Mouse (Mus musculus) heart, adult 2 months (tissue): ENCODE measurements at regions not wholly inside any gene's neighbourhood (a gene's known extent, or its start where the extent isn't known, plus 50 kb on each side); places are given as distances from the start of the nearest gene placed in this dataset.

Experiments used
- DNase-seq, 2 experiments: peaks; one replicate each; pipeline ENCODE4 v3.0.0; 2021
- H3K27ac ChIP-seq: fragments of 200-600 bp; 2 replicates; pipeline ENCODE4 v1.8.1; 2022
- H3K27me3 ChIP-seq: fragments of 200-500 bp; 2 replicates; pipeline ENCODE4 v1.6.1; 2012; ENCODE audit warnings: mild to moderate bottlenecking, low read length, inconsistent platforms, mixed read lengths; ENCODE audit not compliant: control insufficient read depth, insufficient read depth
- H3K36me3 ChIP-seq: fragments of 200-500 bp; 2 replicates; pipeline ENCODE4 v1.6.1; 2012; ENCODE audit warnings: low read length, inconsistent platforms; ENCODE audit not compliant: control insufficient read depth, insufficient read depth
- H3K4me1 ChIP-seq: fragments of 200-500 bp; 2 replicates; pipeline ENCODE4 v1.6.1; 2011; ENCODE audit warnings: low read length; ENCODE audit not compliant: control insufficient read depth, insufficient read depth
- H3K4me3 ChIP-seq: fragments of 200-600 bp; 2 replicates; pipeline ENCODE4 v1.8.1; 2022
- H3K79me2 ChIP-seq: fragments of 200-500 bp; replicated peaks from 2 replicates; pipeline ENCODE4 v1.6.1; 2012; ENCODE audit warnings: mild to moderate bottlenecking, inconsistent platforms, low read length, moderate library complexity, mixed read lengths; ENCODE audit not compliant: control insufficient read depth, insufficient read depth
- H3K9ac ChIP-seq: fragments of 200-500 bp; 2 replicates; pipeline ENCODE4 v1.6.1; 2012; ENCODE audit warnings: low read depth, mild to moderate bottlenecking, control low read depth, inconsistent platforms, low read length, mixed read lengths
- CTCF ChIP-seq: fragments of 200-600 bp; IDR thresholded peaks from 2 replicates; pipeline ENCODE4 v1.8.1; 2022; ENCODE audit warnings: antibody characterized with exemption, mild to moderate bottlenecking, moderate library complexity
- EP300 ChIP-seq: fragments of 200-500 bp; IDR thresholded peaks from 2 replicates; pipeline ENCODE4 v1.6.1; 2011; ENCODE audit warnings: low read depth, low read length, control low read depth; ENCODE audit not compliant: insufficient read depth
- POLR2A ChIP-seq: fragments of 200-500 bp; IDR thresholded peaks from 2 replicates; pipeline ENCODE4 v1.6.1; 2011; ENCODE audit warnings: mild to moderate bottlenecking, low read depth, low read length, control low read depth; ENCODE audit not compliant: insufficient read depth
- WGBS: fragments of 180-500 bp; shearing (Covaris S2); methylation state at CpG from one replicate; pipeline ENCODE4 v1.1.7; 2018; 5-methylcytosine and 5-hydroxymethylcytosine counted together
- intact Hi-C: fragments of 180-260 bp; cut with DNase I; formaldehyde crosslinking; loops from one replicate; pipeline ENCODE4 v1.15.1; 2025

- TF ChIP-seq CTCF (0 out of 2 replicates have a peak, but pooled peaks have one; percentile 9), POLR2A (no peak), EP300 (no peak)
- DNase-seq: no peak
- 64% methylated on average over 10 of the region's 10 CpGs for WGBS
- no peaks in the 10 kb centered on the region; the same call in 1 of the 2 replicates for H3K4me1 ChIP-seq
- no peak overlapping the region for H3K4me3 ChIP-seq
- H3K27me3 ChIP-seq: no peaks in the 10 kb centered on the region
- H3K27ac ChIP-seq: peak overlapping the region; percentile 48
- no peaks in the 10 kb centered on the region for H3K79me2 ChIP-seq
- intact Hi-C loops: no loop called here
- no peaks in the 10 kb centered on the region for H3K36me3 ChIP-seq
- no peak overlapping the region; the same call in 1 of the 2 replicates for H3K9ac ChIP-seq
These were observed 86.8 kb upstream of the Gm47985 start for GRCm38 (mm10) chr1:151095344-151096050.

DNA sequence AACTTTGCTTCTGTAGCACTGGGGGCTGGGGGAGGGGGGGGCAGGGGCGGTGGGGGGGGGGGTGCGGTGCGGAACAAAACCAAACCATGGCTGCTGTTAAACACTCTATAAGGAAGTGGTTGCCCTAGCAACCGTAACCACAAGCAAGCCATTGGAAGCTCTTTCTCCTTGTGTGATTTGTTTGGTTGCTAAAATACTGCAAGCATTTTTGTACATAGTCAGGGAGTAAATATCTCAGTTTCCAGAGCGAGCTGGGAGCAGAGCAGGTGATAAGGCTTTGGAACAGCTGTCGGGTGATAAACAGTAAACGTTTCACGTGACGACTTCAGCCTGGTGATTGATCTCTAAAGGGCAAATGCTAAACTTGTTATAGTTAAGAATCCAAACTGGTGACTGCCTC lies 86.3 kb upstream of the Gm47985 start:
- intact Hi-C loops: no loop called here
- H3K4me3 ChIP-seq: no peak overlapping the region

DNA sequence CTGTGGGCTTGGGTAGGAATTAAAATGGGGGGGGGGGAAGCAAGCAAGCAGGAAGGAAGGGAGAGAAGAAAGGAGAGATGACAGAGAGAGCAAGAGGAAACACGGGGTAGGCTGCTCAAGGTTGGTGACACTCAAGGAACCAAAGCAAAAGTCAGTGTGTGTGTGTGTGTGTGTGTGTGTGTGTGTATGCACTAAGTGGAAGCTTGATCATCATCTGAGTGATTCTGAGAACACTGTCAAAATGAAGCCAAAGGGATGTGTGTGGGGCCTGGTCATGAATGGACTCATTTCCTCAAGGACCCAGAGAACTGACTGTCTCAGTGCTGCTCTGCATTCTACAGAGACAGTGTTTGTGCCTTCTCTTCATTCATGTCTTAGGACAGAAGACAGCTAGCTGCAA lies 84.8 kb upstream of the Gm47985 start:
- TF ChIP-seq EP300: no peak
- TF ChIP-seq CTCF: no peak
- TF ChIP-seq POLR2A: no peak
- Histone ChIP-seq H3K4me1 (no peaks in the 10 kb centered on the region; the same call in 1 of the 2 replicates), H3K9ac (no peak overlapping the region), H3K27me3 (no peaks in the 10 kb centered on the region), H3K36me3 (no peaks in the 10 kb centered on the region), H3K4me3 (no peak overlapping the region), H3K79me2 (no peaks in the 10 kb centered on the region), H3K27ac (no peak overlapping the region)
- intact Hi-C loops: no loop called here
- no peak for DNase-seq
- WGBS: 63% methylated on average over 1 of the region's 1 CpGs

More for the DNA sequence above, 86.3 kb upstream of the Gm47985 start:
- Histone ChIP-seq H3K27ac (peak overlapping the region; percentile 47), H3K27me3 (no peaks in the 10 kb centered on the region), H3K79me2 (no peaks in the 10 kb centered on the region), H3K9ac (no peak overlapping the region; the same call in none of the 2 replicates), H3K4me1 (no peaks in the 10 kb centered on the region; the same call in 1 of the 2 replicates), H3K36me3 (no peaks in the 10 kb centered on the region)
- WGBS: 10% methylated on average over 9 of the region's 9 CpGs
- peak in 1 of 2 experiments; percentile 42 for DNase-seq
- TF ChIP-seq POLR2A (no peak), EP300 (no peak), CTCF (no peak)

DNA sequence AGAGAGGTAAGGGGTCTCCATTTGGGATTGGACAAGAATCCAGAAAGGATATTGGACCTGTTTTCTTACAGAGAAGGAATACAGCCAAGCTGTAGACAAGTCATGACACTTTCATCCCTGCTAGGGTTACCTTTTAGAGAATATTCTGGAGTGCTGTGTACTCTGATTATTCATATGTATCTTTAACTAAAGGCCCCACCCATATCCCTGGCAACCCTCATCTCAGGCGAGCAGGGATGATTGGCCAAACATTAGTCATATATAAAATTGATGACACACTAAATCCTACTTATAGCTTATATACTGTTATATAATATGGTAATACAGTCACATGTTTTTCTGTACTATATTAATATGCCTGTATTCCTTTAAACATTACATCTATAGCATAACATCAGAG lies 83.6 kb upstream of the Gm47985 start:
- Histone ChIP-seq H3K4me1 (peaks cover 3% of the 10 kb centered on the region), H3K4me3 (no peak overlapping the region), H3K36me3 (peaks cover 4% of the 10 kb centered on the region; the same call in 1 of the 2 replicates), H3K27ac (no peak overlapping the region), H3K79me2 (no peaks in the 10 kb centered on the region), H3K9ac (no peak overlapping the region), H3K27me3 (no peaks in the 10 kb centered on the region)
- 86% methylated on average over 1 of the region's 1 CpGs for WGBS
- intact Hi-C loops: no loop called here
- DNase-seq: no peak
- no peak for TF ChIP-seq POLR2A
- TF ChIP-seq EP300: no peak
- no peak for TF ChIP-seq CTCF

DNA sequence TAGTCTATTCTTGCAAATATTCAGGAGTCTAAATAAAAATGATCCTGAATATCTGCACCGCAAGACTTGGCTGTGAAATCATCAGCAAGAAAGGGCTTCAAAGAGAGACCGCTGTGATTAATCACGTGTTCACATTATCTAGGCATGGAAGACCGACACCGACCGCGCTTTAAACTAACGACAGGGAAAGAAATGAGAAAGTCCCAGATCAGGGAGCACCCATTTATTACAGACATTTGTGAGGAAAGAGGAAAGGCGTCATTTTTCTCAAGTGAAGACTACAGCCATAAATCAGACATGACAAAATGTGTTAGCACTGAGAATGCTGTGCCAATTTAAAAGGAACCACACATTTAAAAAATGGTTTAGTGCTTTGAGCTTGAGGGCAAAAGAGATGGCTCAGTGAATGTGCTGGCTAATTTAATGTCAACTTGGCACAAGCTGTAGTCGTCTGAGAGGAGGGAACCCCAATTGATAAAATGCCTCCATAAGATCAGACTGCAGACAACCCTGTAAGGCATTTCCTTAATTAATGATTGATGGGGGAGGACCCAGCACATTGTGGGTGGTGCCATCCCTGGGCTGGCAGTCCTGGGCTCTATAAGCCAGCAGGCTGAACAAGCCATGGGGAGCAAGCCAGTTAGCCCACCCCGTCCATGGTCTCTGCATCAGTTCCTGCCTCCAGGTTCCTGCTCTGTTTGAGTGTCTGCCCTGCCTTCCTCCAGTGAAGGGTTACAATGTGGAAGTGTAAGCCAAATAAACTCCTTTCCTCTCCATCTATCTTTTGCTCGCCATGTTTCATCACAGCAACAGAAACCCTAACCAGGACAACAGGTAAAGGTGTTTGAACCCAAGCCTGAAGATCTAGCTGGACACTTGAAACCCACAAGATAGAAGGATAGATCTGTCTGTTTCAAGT lies 81.5 kb upstream of the Gm47985 start:
- 83% methylated on average over 12 of the region's 12 CpGs for WGBS
- Histone ChIP-seq H3K36me3 (peaks cover 8% of the 10 kb centered on the region), H3K27me3 (no peaks in the 10 kb centered on the region), H3K27ac (no peak overlapping the region), H3K4me3 (no peak overlapping the region), H3K79me2 (no peaks in the 10 kb centered on the region), H3K4me1 (peaks cover 13% of the 10 kb centered on the region), H3K9ac (no peak overlapping the region)
- TF ChIP-seq EP300 (no peak), CTCF (no peak), POLR2A (no peak)
- DNase-seq: no peak
- intact Hi-C loops: loop anchor here (5.0 kb wide), 2 partner anchors 41 to 241 kb away; partner anchors contain the start of gene Ivns1abp
